Mouse (Mus musculus) spleen, adult 2 months (tissue): ENCODE results near the gene Gipc1.

Experiments used
- CTCF ChIP-seq: fragments of 200-500 bp; IDR thresholded peaks from 2 replicates; pipeline ENCODE4 v1.5.1; 2011; ENCODE audit warnings: mild to moderate bottlenecking, inconsistent platforms; ENCODE audit not compliant: insufficient read depth, insufficient read length, insufficient replicate concordance; ENCODE audit errors: extremely low read depth
- POLR2A ChIP-seq: fragments of 200-500 bp; IDR thresholded peaks from 2 replicates; pipeline ENCODE4 v1.6.1; 2011; ENCODE audit warnings: low read depth, low read length, inconsistent platforms

DNA sequence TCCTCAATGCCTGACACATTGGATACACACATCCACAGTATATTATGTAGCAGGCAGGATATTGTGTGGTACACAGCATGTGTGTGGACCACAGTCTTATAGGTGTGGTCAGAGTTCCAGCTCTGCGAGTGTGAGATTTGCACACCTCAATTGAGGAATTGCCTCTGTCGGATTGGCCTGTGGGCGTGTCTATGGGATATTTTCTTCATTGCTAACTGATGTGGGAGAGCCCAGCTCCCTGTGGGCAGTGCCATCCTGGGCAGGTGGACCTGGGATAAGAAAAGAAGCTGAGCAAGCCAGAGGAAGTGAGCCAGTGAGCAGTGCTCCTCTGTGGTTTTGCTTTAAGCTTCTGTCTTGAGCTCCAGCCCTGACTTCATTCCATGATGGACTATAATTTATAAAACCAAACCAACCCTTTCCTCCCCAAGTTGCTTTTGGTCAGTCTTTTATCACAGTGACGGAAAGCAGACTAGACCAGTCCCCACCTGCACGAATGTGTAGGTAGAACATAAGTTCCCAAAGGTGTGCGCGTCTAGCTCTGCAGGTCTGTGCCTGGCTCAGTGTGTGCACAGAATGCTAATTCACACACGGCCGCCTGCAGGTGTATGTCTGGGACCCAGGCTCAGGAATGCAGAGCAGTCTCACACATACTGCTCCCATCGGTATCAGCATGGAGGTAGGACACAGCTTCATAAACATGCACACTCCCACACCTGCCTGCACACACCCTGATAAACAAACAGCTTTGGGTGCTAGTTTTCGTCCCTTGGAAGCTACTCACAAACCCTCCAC is 42.1 kb downstream of the Gipc1 start:
- TF ChIP-seq CTCF, result no peak
- TF ChIP-seq POLR2A, result no peak
